Mouse (Mus musculus) heart, postnatal 0 days (tissue): Measurements from ENCODE around the gene Sh2d3c. TPM values are rescaled to one million over a fixed set of nuclear protein-coding genes. Genes with fewer than 3 reads are reported as not detected.

Experiments used
- ATAC-seq: fragments of 200-750 bp; cut with Nextera tagmentation; 2 replicates; pipeline ENCODE4 v1.8.0; 2017; ENCODE audit warnings: low read depth, moderate number of reproducible peaks, moderate library complexity; ENCODE audit not compliant: insufficient read depth
- DNase-seq: peaks from one replicate; pipeline ENCODE4 v3.0.0-alpha.2; 2016; ENCODE audit warnings: low spot score
- H3K27ac ChIP-seq: fragments of 300-500 bp; sonication (generic); 2 replicates; pipeline ENCODE4 v1.5.1; 2014; ENCODE audit warnings: low read depth, mild to moderate bottlenecking
- H3K27me3 ChIP-seq: fragments of 300-500 bp; sonication (generic); 2 replicates; pipeline ENCODE4 v1.6.1; 2014; ENCODE audit warnings: low read length, mixed read lengths; ENCODE audit not compliant: control insufficient read depth, insufficient read depth
- H3K36me3 ChIP-seq: fragments of 300-500 bp; sonication (generic); replicated peaks from 2 replicates; pipeline ENCODE4 v1.6.1; 2014; ENCODE audit warnings: low read length, mixed read lengths; ENCODE audit not compliant: control insufficient read depth, insufficient read depth
- H3K4me1 ChIP-seq: fragments of 300-500 bp; sonication (generic); 2 replicates; pipeline ENCODE4 v1.6.1; 2014; ENCODE audit warnings: antibody characterized with exemption; ENCODE audit not compliant: control insufficient read depth, insufficient read depth
- H3K4me2 ChIP-seq: fragments of 300-500 bp; sonication (generic); 2 replicates; pipeline ENCODE4 v1.6.1; 2014; ENCODE audit warnings: low read depth, mild to moderate bottlenecking, low read length, moderate library complexity
- H3K4me3 ChIP-seq: fragments of 300-500 bp; sonication (generic); 2 replicates; pipeline ENCODE4 v1.5.1; 2014; ENCODE audit warnings: low read depth, low read length
- H3K9ac ChIP-seq: fragments of 300-500 bp; sonication (generic); replicated peaks from 2 replicates; pipeline ENCODE4 v1.6.1; 2014; ENCODE audit warnings: low read depth, low read length, mixed read lengths
- H3K9me3 ChIP-seq: fragments of 300-500 bp; sonication (generic); replicated peaks from 2 replicates; pipeline ENCODE4 v1.6.1; 2016; ENCODE audit warnings: low read length; ENCODE audit not compliant: control insufficient read depth
- CTCF ChIP-seq: IDR thresholded peaks from 2 replicates; pipeline ENCODE4 v1.5.1; 2016; ENCODE audit warnings: antibody characterized with exemption, control low read depth, low read depth
- EP300 ChIP-seq: IDR thresholded peaks from 2 replicates; pipeline ENCODE4 v1.6.1; 2016; ENCODE audit warnings: antibody characterized with exemption, low read depth
- WGBS: fragments of 180-500 bp; shearing (Covaris S2); extraction: QIAGEN DNeasy Blood & Tissue Kit; methylation state at CpG from one replicate; pipeline ENCODE4 v1.1.7; 2014; 5-methylcytosine and 5-hydroxymethylcytosine counted together
- microRNA counts: library from miRNA; unstranded; fragments of <30 nt; microRNA quantifications from one replicate; lab custom pipeline; 2015
- microRNA-seq: library from miRNA; unstranded; fragments of <30 nt; microRNA quantifications from one replicate; pipeline ENCODE4, GENCODE M21; 2016
- polyA plus RNA-seq: library from polyadenylated mRNA; unstranded; fragments of >200 nt; fragmentation: Nextera tagmentation; extraction: Ambion mirVana; gene quantifications from 2 replicates; pipeline ENCODE4 v1.2.1, GENCODE M21; 2015
- total RNA-seq: library from RNA; depleted of rRNA; stranded (reverse); fragments of >200 nt; gene quantifications from 2 replicates; pipeline ENCODE4 v1.2.3, GENCODE M21; 2014; ENCODE audit warnings: low replicate concordance; rRNA removed

Gene Sh2d3c
- total and polyA plus RNA-seq, 2 experiments from 2014 or later, result 17.0 to 24.2 TPM

DNA sequence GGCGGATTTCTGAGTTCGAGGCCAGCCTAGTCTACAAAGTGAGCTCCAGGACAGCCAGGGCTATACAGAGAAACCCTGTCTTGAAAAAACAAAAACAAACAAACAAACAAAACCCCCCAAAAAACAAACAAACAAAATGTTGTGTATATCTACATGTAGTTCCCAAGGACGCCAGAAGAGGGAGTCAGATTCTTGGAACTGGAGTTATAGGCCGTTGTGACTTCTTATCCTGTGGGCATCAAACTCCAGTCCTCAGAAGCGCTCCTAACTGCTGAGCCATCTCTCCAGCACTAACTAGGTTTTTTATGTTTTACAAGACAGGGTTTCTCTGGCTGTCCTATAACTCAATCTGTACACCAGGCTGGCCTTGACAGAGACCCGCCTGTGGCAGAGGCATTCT lies 66.3 kb downstream of the Sh2d3c start:
- Histone ChIP-seq H3K36me3 (no peaks in the 10 kb centered on the region; the same call in 1 of the 2 replicates), H3K4me1 (peaks cover 4% of the 10 kb centered on the region), H3K27ac (no peak overlapping the region), H3K27me3 (no peaks in the 10 kb centered on the region), H3K4me3 (no peak overlapping the region), H3K9ac (no peak overlapping the region), H3K9me3 (no peaks in the 10 kb centered on the region), H3K4me2 (no peak overlapping the region)
- DNase-seq (no peak), ATAC-seq (no peak)
- TF ChIP-seq CTCF (peak; percentile 52), EP300 (no peak)
- WGBS, result 53% methylated on average over 6 of the region's 6 CpGs

DNA sequence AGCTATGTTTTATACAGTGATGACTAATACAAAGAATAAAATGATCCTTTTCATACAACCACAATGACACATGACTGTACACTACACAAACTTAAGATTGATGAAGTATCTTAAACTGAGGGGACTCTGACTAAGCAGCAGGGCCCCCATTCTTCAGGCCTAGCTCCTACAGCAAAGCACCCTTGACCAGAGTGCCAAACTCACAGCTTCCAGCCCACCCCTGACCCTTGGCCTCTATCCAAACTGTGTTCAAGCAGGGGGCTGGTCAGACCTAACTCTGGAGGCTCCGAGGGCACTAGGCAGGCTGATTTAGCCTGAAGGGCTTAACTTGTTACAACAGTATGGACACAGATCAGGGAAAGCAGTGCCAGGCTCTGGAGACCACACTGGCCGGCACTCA lies 67.7 kb downstream of the Sh2d3c start:
- WGBS, result 44% methylated on average over 2 of the region's 2 CpGs
- Histone ChIP-seq H3K9ac (no peak overlapping the region), H3K27ac (no peak overlapping the region)

DNA sequence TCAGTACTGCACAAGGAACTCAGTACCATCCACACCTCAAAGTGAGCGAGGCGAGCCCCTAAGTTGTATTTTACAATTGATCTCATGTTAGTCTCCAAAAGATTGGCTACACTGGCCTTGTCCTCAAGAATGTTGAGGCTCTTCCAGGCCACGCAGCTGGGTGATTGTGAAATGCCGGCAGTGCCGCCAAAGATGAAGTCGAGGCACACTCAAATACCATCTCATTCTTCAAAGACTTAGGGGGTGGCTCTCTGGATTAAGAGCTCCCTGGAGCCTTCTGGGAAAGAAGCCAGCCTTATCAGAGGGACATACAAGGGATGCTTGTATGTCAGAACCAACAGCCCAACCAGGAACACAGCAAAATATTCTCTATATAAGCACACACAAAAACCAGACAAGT lies 70.4 kb downstream of the Sh2d3c start:
- no peak overlapping the region for H3K9ac ChIP-seq
- peak; percentile 18; the same call in 1 of the 2 replicates for ATAC-seq
- no peaks in the 10 kb centered on the region for H3K27me3 ChIP-seq
- no peaks in the 10 kb centered on the region for H3K9me3 ChIP-seq
- no peaks in the 10 kb centered on the region for H3K4me1 ChIP-seq
- 36% methylated on average over 6 of the region's 6 CpGs for WGBS
- no peak overlapping the region for H3K4me2 ChIP-seq
- peak; percentile 36 for DNase-seq
- peak overlapping the region; percentile 41; the same call in 1 of the 2 replicates for H3K27ac ChIP-seq
- H3K4me3 ChIP-seq, result no peak overlapping the region
- H3K36me3 ChIP-seq, result peaks cover 31% of the 10 kb centered on the region
- TF ChIP-seq CTCF (no peak), EP300 (no peak)

More for the DNA sequence above, 67.7 kb downstream of the Sh2d3c start:
- H3K4me1 ChIP-seq, result peaks cover 4% of the 10 kb centered on the region
- H3K4me3 ChIP-seq, result no peak overlapping the region
- H3K4me2 ChIP-seq, result no peak overlapping the region
- DNase-seq (no peak), ATAC-seq (no peak)
- H3K9me3 ChIP-seq, result no peaks in the 10 kb centered on the region
- TF ChIP-seq CTCF (no peak), EP300 (no peak)
- H3K36me3 ChIP-seq, result peaks cover 7% of the 10 kb centered on the region; the same call in 1 of the 2 replicates
- no peaks in the 10 kb centered on the region for H3K27me3 ChIP-seq

DNA sequence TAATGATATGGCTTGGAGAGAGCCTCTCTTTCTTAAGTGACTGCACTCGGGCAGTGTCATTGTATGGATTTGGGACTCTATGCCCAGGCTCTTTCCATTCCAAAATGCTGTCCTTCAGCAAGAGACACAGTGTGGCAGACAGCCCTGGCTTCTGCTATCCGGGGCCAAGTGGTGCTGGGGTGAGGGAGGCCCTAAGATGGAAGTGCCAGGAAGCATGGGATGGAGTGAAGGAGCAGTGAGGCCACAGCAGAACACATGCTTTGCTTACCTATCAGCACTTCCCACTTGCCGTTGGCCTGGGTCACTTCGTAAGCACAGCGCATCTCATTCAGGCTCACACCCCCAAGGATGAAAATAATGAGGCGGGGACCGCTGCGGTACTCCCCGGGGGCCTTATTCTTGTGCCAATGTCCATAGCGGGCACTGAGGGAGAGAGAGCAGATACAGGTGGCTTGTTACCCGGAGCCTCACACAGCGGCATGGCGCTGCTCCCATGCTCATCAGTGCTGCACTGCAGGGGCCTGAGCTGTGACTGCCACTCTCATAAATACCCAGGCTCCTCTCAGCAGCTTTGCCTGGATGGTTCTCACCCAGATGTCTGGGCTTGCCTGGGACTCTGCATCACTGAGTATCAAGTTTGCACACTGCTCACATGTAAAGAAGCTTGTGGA lies 75.0 kb downstream of the Sh2d3c start:
- no peak overlapping the region for H3K9ac ChIP-seq
- H3K36me3 ChIP-seq, result peaks cover 54% of the 10 kb centered on the region
- no peak overlapping the region for H3K27ac ChIP-seq
- no peak for TF ChIP-seq EP300
- no peak for TF ChIP-seq CTCF
- H3K4me1 ChIP-seq, result 0 out of 2 replicates have a peak, but pooled peaks cover 4% of the 10 kb centered on the region
- H3K4me3 ChIP-seq, result no peak overlapping the region
- H3K4me2 ChIP-seq, result no peak overlapping the region
- H3K9me3 ChIP-seq, result no peaks in the 10 kb centered on the region
- WGBS, result 89% methylated on average over 13 of the region's 13 CpGs
- DNase-seq, result no peak
- no peak for ATAC-seq
- no peaks in the 10 kb centered on the region for H3K27me3 ChIP-seq

DNA sequence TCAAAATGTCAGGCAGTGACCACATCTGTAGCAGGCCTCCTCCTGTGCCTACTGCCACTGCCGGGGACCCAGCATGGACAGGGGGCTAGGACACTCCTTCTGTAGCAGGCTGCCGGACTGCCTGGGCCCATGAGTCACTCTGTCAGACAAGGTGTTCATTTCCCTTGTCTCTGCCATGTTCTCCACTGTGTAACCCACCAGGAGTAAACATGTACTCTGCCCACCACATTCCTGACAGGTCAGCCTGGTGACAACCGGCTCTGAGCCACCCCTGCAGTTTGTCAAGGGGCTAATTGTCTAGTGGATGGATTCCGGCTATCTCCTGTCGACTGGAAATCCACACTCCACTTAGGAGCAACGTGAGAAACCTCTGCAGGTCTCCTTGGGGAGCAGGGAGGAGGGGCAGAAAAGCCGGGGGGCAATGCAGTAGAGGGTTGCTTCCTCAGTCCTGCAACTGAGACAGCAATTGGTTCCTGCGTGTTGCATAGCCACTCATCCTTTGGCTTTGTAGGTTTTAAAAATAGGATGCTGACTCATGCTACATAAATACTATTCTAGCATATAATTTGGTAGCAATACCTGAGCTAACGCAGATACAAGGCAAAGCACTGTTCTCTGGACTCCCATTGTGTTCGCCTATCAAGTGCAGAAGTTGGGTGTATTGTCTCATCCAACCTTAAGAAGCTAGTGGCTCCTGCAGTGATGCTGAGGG lies 77.6 kb downstream of the Sh2d3c start:
- ATAC-seq, result peak; percentile 65
- peak; percentile 45 for DNase-seq
- Histone ChIP-seq H3K4me1 (0 out of 2 replicates have a peak, but pooled peaks cover 4% of the 10 kb centered on the region), H3K36me3 (peaks cover 71% of the 10 kb centered on the region), H3K9me3 (no peaks in the 10 kb centered on the region), H3K4me3 (no peak overlapping the region), H3K4me2 (no peak overlapping the region), H3K27me3 (no peaks in the 10 kb centered on the region), H3K9ac (no peak overlapping the region), H3K27ac (peak overlapping the region; percentile 60)
- no peak for TF ChIP-seq CTCF
- TF ChIP-seq EP300, result no peak
- 29% methylated on average over 10 of the region's 10 CpGs for WGBS

MicroRNAs within 50 kb of the gene (microRNA counts, 519-probe panel; counts per million panel counts)
- microRNA mmu-miR-2861 (lab: Ali Mortazavi, UCI), result not detected

Small RNA genes lying within 50 kb of the gene (microRNA-seq; reads per million reads assigned to microRNA genes)
- not detected for gene Gm47291
- gene Mir2861, result not detected
- not detected for gene Mir3960
- gene Mir8093, result not detected

Other genes starting within 250 kb of the Sh2d3c start
- gene Fam102a, start 185.7 kb upstream of the Sh2d3c start, total RNA-seq, result 11.2 and 12.3 TPM in 2 replicates
- gene Fam102a, start 185.7 kb upstream of the Sh2d3c start, polyA plus RNA-seq, result 2.8 and 3.1 TPM in 2 replicates
- 17.9 and 31.0 TPM in 2 replicates for gene Dpm2, start 150.2 kb upstream of the Sh2d3c start, total RNA-seq
- 56.1 and 58.4 TPM in 2 replicates for gene Dpm2, start 150.2 kb upstream of the Sh2d3c start, polyA plus RNA-seq
- gene Pip5kl1, start 146.3 kb upstream of the Sh2d3c start, total RNA-seq, result not detected in 2 replicates
- 0.18 TPM in 1 of 2 replicates, not detected in the other for gene Pip5kl1, start 146.3 kb upstream of the Sh2d3c start, polyA plus RNA-seq
- gene 9430097D07Rik, start 145.4 kb upstream of the Sh2d3c start, total RNA-seq, result not detected in 2 replicates
- gene 9430097D07Rik, start 145.4 kb upstream of the Sh2d3c start, polyA plus RNA-seq, result not detected in 2 replicates
- gene St6galnac4, start 134.0 kb upstream of the Sh2d3c start, total RNA-seq, result 25.7 and 28.0 TPM in 2 replicates
- 25.5 and 27.0 TPM in 2 replicates for gene St6galnac4, start 134.0 kb upstream of the Sh2d3c start, polyA plus RNA-seq
- 102 and 117 TPM in 2 replicates for gene St6galnac6, start 121.3 kb upstream of the Sh2d3c start, total RNA-seq
- gene St6galnac6, start 121.3 kb upstream of the Sh2d3c start, polyA plus RNA-seq, result 44.1 and 44.3 TPM in 2 replicates
- gene Ak1, start 99.3 kb upstream of the Sh2d3c start, total RNA-seq, result 544 and 572 TPM in 2 replicates
- gene Ak1, start 99.3 kb upstream of the Sh2d3c start, polyA plus RNA-seq, result 721 and 737 TPM in 2 replicates
- 123 and 148 TPM in 2 replicates for gene Eng, start 74.5 kb upstream of the Sh2d3c start, total RNA-seq
- gene Eng, start 74.5 kb upstream of the Sh2d3c start, polyA plus RNA-seq, result 133 and 137 TPM in 2 replicates
- 13.6 and 14.5 TPM in 2 replicates for gene Fpgs, start 16.9 kb upstream of the Sh2d3c start, total RNA-seq
- 8.5 and 10.9 TPM in 2 replicates for gene Fpgs, start 16.9 kb upstream of the Sh2d3c start, polyA plus RNA-seq
- 42.4 and 58.4 TPM in 2 replicates for gene Cdk9, start 8.0 kb upstream of the Sh2d3c start, total RNA-seq
- 33.1 and 35.5 TPM in 2 replicates for gene Cdk9, start 8.0 kb upstream of the Sh2d3c start, polyA plus RNA-seq
- not detected in 2 replicates for gene 6330409D20Rik, start 20.0 kb downstream of the Sh2d3c start, total RNA-seq
- gene 6330409D20Rik, start 20.0 kb downstream of the Sh2d3c start, polyA plus RNA-seq, result 0.15 TPM in 1 of 2 replicates, not detected in the other
- 34.6 and 65.3 TPM in 2 replicates for gene Tor2a, start 36.2 kb downstream of the Sh2d3c start, total RNA-seq
- 27.5 and 28.5 TPM in 2 replicates for gene Tor2a, start 36.2 kb downstream of the Sh2d3c start, polyA plus RNA-seq
- 1.9 TPM in 1 of 2 replicates, not detected in the other for gene Ttc16, start 54.6 kb downstream of the Sh2d3c start, total RNA-seq
- gene Ttc16, start 54.6 kb downstream of the Sh2d3c start, polyA plus RNA-seq, result 0.08 and 0.21 TPM in 2 replicates
- gene Ptrh1, start 54.7 kb downstream of the Sh2d3c start, total RNA-seq, result 4.8 and 5.3 TPM in 2 replicates
- gene Ptrh1, start 54.7 kb downstream of the Sh2d3c start, polyA plus RNA-seq, result 2.6 and 2.9 TPM in 2 replicates
- not detected in 2 replicates for gene Cfap157, start 63.4 kb downstream of the Sh2d3c start, total RNA-seq
- 0.22 and 0.56 TPM in 2 replicates for gene Cfap157, start 63.4 kb downstream of the Sh2d3c start, polyA plus RNA-seq
- gene Stxbp1, start 126.2 kb downstream of the Sh2d3c start, total RNA-seq, result 12.6 and 46.0 TPM in 2 replicates
- 20.9 and 23.5 TPM in 2 replicates for gene Stxbp1, start 126.2 kb downstream of the Sh2d3c start, polyA plus RNA-seq
- gene Fam129b, start 155.1 kb downstream of the Sh2d3c start, total RNA-seq, result 59.6 and 60.1 TPM in 2 replicates
- 25.2 and 25.3 TPM in 2 replicates for gene Fam129b, start 155.1 kb downstream of the Sh2d3c start, polyA plus RNA-seq
- gene Rpl12, start 240.5 kb downstream of the Sh2d3c start, total RNA-seq, result 242 and 255 TPM in 2 replicates
- gene Rpl12, start 240.5 kb downstream of the Sh2d3c start, polyA plus RNA-seq, result 76.9 and 80.1 TPM in 2 replicates
- gene Lrsam1, start 240.6 kb downstream of the Sh2d3c start, total RNA-seq, result 5.9 and 12.0 TPM in 2 replicates
- 5.4 and 5.6 TPM in 2 replicates for gene Lrsam1, start 240.6 kb downstream of the Sh2d3c start, polyA plus RNA-seq